Mouse (Mus musculus) lung, embryonic 14.5 days (tissue): ENCODE measurements around the gene Slc35e1. TPM values are rescaled to one million over a fixed set of nuclear protein-coding genes. Genes with fewer than 3 reads are reported as not detected.

Experiments
- ATAC-seq: fragments of 200-750 bp; cut with Nextera tagmentation; 2 replicates; pipeline ENCODE4 v1.8.0; 2017; ENCODE audit warnings: mild to moderate bottlenecking, moderate TSS enrichment, moderate library complexity; ENCODE audit not compliant: insufficient read depth
- DNase-seq: peaks from one replicate; pipeline ENCODE4 v3.0.0-alpha.2; 2015
- H3K27ac ChIP-seq: fragments of 300-500 bp; sonication (generic); 2 replicates; pipeline ENCODE4 v1.5.1; 2014; ENCODE audit warnings: low read depth, mild to moderate bottlenecking, moderate library complexity
- H3K27me3 ChIP-seq: fragments of 300-500 bp; sonication (generic); 2 replicates; pipeline ENCODE4 v1.6.1; 2014; ENCODE audit warnings: low read length, control low read depth; ENCODE audit not compliant: insufficient read depth
- H3K36me3 ChIP-seq: fragments of 300-500 bp; sonication (generic); 2 replicates; pipeline ENCODE4 v1.6.1; 2014; ENCODE audit warnings: control low read depth; ENCODE audit not compliant: insufficient read depth
- H3K4me1 ChIP-seq: fragments of 300-500 bp; sonication (generic); 2 replicates; pipeline ENCODE4 v1.6.1; 2014; ENCODE audit warnings: antibody characterized with exemption, control low read depth; ENCODE audit not compliant: insufficient read depth
- H3K4me2 ChIP-seq: fragments of 300-500 bp; sonication (generic); 2 replicates; pipeline ENCODE4 v1.6.1; 2014; ENCODE audit warnings: mild to moderate bottlenecking
- H3K4me3 ChIP-seq: fragments of 300-500 bp; sonication (generic); 2 replicates; pipeline ENCODE4 v1.5.1; 2014; ENCODE audit warnings: low read depth, low read length
- H3K9ac ChIP-seq: fragments of 300-500 bp; sonication (generic); 2 replicates; pipeline ENCODE4 v1.6.1; 2014
- H3K9me3 ChIP-seq: fragments of 300-500 bp; sonication (generic); 2 replicates; pipeline ENCODE4 v1.6.1; 2016; ENCODE audit warnings: low read depth, low read length, control low read depth
- CTCF ChIP-seq: IDR thresholded peaks from 2 replicates; pipeline ENCODE4 v1.5.1; 2016; ENCODE audit warnings: antibody characterized with exemption, low read depth
- WGBS: fragments of 180-500 bp; shearing (Covaris S2); extraction: QIAGEN DNeasy Blood & Tissue Kit; methylation state at CpG from one replicate; pipeline ENCODE4 v1.1.7; 2014; 5-methylcytosine and 5-hydroxymethylcytosine counted together
- polyA plus RNA-seq: library from polyadenylated mRNA; unstranded; fragments of >200 nt; fragmentation: Nextera tagmentation; extraction: Ambion mirVana; gene quantifications from 2 replicates; pipeline ENCODE4 v1.2.1, GENCODE M21; 2014

Gene Slc35e1
- polyA plus RNA-seq, 1 experiment from 2014 or later = 24.4 TPM

GRCm38 (mm10) chr8:72459881-72460533, 32.4 kb downstream of the Slc35e1 start:
- H3K4me2 ChIP-seq = no peak overlapping the region
- no peak overlapping the region for H3K27ac ChIP-seq
- no peaks in the 10 kb centered on the region for H3K27me3 ChIP-seq
- no peak for TF ChIP-seq CTCF
- 85% methylated on average over 4 of the region's 4 CpGs for WGBS
- H3K36me3 ChIP-seq = peaks cover 78% of the 10 kb centered on the region
- no peak overlapping the region for H3K9ac ChIP-seq
- H3K9me3 ChIP-seq = no peaks in the 10 kb centered on the region
- no peak overlapping the region for H3K4me3 ChIP-seq
- ATAC-seq = no peak
- no peak for DNase-seq
- no peaks in the 10 kb centered on the region for H3K4me1 ChIP-seq

GRCm38 (mm10) chr8:72458457-72458856, 34.0 kb downstream of the Slc35e1 start:
- H3K27me3 ChIP-seq = no peaks in the 10 kb centered on the region
- ATAC-seq = no peak
- no peaks in the 10 kb centered on the region for H3K9me3 ChIP-seq
- H3K9ac ChIP-seq = no peak overlapping the region
- no peak for TF ChIP-seq CTCF
- no peak overlapping the region for H3K4me2 ChIP-seq
- H3K4me3 ChIP-seq = no peak overlapping the region
- peaks cover 70% of the 10 kb centered on the region for H3K36me3 ChIP-seq
- H3K27ac ChIP-seq = no peak overlapping the region
- no peaks in the 10 kb centered on the region for H3K4me1 ChIP-seq
- WGBS = 76% methylated on average over 6 of the region's 6 CpGs
- DNase-seq = no peak

DNA sequence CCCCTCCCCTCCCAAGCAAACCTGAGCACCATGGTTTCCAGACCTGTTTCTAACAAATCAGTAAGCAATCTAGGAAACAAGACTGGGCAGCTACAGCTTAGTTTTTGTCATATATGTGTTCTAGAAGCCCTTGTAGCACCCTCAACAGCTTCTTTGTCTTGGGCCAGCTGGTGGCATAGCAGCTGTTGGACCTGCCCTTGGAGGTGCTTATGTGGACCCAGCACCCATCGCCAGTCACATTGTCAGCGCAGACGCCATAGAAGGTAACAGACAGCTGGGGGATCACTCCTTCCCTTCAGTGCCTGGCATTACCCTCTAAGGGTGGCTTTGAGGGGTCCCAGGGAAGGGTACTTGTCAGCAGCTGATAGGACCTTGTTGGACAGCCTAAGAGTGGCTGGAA, 34.6 kb downstream of the Slc35e1 start:
- TF ChIP-seq CTCF = no peak
- Histone ChIP-seq H3K4me3 (no peak overlapping the region), H3K4me2 (no peak overlapping the region), H3K27me3 (no peaks in the 10 kb centered on the region), H3K9ac (no peak overlapping the region), H3K9me3 (no peaks in the 10 kb centered on the region), H3K4me1 (no peaks in the 10 kb centered on the region), H3K36me3 (peaks cover 70% of the 10 kb centered on the region), H3K27ac (no peak overlapping the region)
- ATAC-seq (no peak), DNase-seq (no peak)
- WGBS = 86% methylated on average over 3 of the region's 3 CpGs

DNA sequence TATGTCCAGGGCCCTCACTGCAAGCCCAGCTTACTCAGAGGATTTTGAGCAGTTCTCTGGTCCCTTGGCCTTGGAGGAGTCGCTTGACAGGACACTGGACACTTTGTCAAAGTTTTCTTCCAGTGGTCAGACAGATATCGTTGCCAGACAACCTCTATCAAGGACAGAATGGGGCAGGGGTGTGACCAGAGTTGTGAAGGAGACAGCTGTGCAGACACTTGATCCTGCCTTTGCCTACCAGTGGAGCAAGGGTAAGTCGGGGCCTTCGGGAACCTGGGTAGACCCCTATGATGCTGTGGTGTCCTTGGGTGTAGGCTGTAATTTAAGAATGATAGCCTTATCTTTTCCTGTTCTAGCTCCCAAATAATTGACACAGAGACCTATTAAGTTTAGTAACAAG, 37.1 kb downstream of the Slc35e1 start:
- H3K9ac ChIP-seq = no peak overlapping the region
- H3K36me3 ChIP-seq = peaks cover 68% of the 10 kb centered on the region
- ATAC-seq (no peak), DNase-seq (no peak)
- H3K4me2 ChIP-seq = no peak overlapping the region
- H3K9me3 ChIP-seq = no peaks in the 10 kb centered on the region
- WGBS = 78% methylated on average over 4 of the region's 4 CpGs
- H3K27me3 ChIP-seq = no peaks in the 10 kb centered on the region
- no peak overlapping the region for H3K4me3 ChIP-seq
- TF ChIP-seq CTCF = no peak
- H3K27ac ChIP-seq = no peak overlapping the region
- H3K4me1 ChIP-seq = no peaks in the 10 kb centered on the region

- Histone ChIP-seq H3K9ac (no peak overlapping the region), H3K4me2 (no peak overlapping the region), H3K4me3 (no peak overlapping the region), H3K27ac (no peak overlapping the region), H3K27me3 (no peaks in the 10 kb centered on the region), H3K36me3 (peaks cover 67% of the 10 kb centered on the region), H3K9me3 (no peaks in the 10 kb centered on the region), H3K4me1 (no peaks in the 10 kb centered on the region)
- WGBS = 91% methylated on average over 2 of the region's 2 CpGs
- no peak for DNase-seq
- no peak for TF ChIP-seq CTCF
- ATAC-seq = no peak
Measured at GRCm38 (mm10) chr8:72453904-72454303, 38.5 kb downstream of the Slc35e1 start.

- DNase-seq (no peak), ATAC-seq (no peak)
- H3K27ac ChIP-seq = no peak overlapping the region
- no peaks in the 10 kb centered on the region for H3K4me1 ChIP-seq
- no peak for TF ChIP-seq CTCF
- no peak overlapping the region for H3K4me2 ChIP-seq
- H3K4me3 ChIP-seq = no peak overlapping the region
- peaks cover 60% of the 10 kb centered on the region for H3K36me3 ChIP-seq
- 53% methylated on average over 8 of the region's 8 CpGs for WGBS
- H3K9ac ChIP-seq = no peak overlapping the region
- no peaks in the 10 kb centered on the region for H3K27me3 ChIP-seq
- H3K9me3 ChIP-seq = no peaks in the 10 kb centered on the region
Measured at GRCm38 (mm10) chr8:72451516-72451915, 40.9 kb downstream of the Slc35e1 start.

- no peak for TF ChIP-seq CTCF
- no peaks in the 10 kb centered on the region for H3K4me1 ChIP-seq
- no peaks in the 10 kb centered on the region for H3K27me3 ChIP-seq
- WGBS = 93% methylated on average over 6 of the region's 6 CpGs
- no peak for DNase-seq
- H3K9ac ChIP-seq = no peak overlapping the region
- H3K4me2 ChIP-seq = no peak overlapping the region
- no peak for ATAC-seq
- H3K4me3 ChIP-seq = no peak overlapping the region
- H3K27ac ChIP-seq = no peak overlapping the region
- peaks cover 14% of the 10 kb centered on the region for H3K36me3 ChIP-seq
- H3K9me3 ChIP-seq = no peaks in the 10 kb centered on the region
Measured at GRCm38 (mm10) chr8:72445071-72445470, 47.3 kb downstream of the Slc35e1 start.
